Mouse (Mus musculus) left cerebral cortex, postnatal 25 days (tissue): Measurements from ENCODE around the gene Slc51b. TPM values are rescaled to one million over a fixed set of nuclear protein-coding genes. Genes with fewer than 3 reads are reported as not detected.
A peak's percentile ranks its signal among the peaks of the same experiment; 100 is the strongest.

Source experiments
- DNase-seq, 2 experiments: peaks; one replicate each; pipeline ENCODE4 v3.0.0; 2022; ENCODE audit warnings: low spot score in 2 of 2, mixed read lengths in 1 of 2
- intact Hi-C: fragments of 180-260 bp; cut with DNase I; formaldehyde crosslinking; loops from one replicate; pipeline ENCODE4 v1.15.1; 2025
- total RNA-seq, 2 experiments: library from RNA; stranded (reverse); gene quantifications; 2 replicates each; pipeline ENCODE4 v1.2.3; 2021

Gene Slc51b
- total RNA-seq, 2 experiments from 2014 or later, result not detected

DNA sequence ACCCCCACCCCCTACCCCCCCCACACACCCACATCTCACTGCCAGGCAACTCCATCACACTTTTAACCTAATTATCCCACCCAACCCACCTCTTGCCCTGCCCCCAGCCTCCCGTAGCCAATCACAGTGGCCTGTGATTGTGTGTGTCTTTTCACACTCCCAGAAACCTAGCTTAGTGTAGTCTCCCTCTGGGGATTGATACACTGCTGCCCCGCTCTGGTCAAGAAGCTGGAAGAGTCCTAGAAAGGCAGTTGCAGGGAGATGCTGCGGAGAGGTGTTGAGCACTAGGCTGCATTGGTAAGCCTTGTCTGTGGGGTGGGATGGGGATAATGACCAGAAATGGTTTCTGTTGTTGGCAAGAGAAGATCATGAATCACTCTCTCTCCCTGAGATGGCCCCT, 5.0 kb downstream of the Slc51b start:
- intact Hi-C loops, result no loop called here
- DNase-seq, result no peak

DNA sequence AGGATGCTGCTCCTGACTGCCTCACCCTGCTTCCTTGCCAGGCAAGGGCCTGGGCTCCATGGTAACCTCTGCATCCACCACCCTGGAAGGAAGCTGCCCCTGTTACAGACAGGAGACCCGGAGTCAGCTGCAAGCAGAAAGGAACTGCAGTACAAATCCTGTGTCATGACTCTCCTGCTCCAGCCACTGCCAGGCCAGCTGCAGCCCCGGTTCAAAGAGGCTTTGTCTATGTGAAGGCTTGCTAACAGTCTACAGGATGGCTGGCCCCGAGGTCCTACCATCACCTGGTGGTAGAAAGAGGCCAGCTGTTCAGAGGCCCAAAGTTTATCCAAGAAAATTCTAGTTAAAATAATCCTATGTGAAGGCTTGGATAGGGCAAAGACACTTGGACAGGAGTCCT, 11.4 kb downstream of the Slc51b start:
- intact Hi-C loops, result no loop called here
- no peak for DNase-seq

DNA sequence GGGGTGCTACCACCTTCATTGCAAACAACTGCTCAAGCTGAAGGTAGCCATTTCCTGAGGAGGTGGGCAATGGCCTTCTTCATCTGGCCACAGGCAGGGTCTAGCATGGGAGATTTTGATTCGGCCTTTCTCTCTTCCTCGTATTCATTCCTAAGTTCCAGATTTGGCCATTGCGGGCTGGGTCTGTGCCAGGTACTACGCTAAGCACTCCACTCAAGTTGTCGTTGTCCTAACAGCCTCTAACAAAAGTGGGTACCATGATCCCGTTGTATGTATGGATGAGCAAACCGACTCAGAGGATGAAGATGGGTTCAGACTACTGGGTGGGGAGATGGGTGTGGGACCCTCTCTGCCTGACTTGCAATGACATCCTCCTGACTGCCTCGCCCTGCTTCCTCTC, 12.4 kb downstream of the Slc51b start:
- no peak for DNase-seq
- intact Hi-C loops, result no loop called here

DNA sequence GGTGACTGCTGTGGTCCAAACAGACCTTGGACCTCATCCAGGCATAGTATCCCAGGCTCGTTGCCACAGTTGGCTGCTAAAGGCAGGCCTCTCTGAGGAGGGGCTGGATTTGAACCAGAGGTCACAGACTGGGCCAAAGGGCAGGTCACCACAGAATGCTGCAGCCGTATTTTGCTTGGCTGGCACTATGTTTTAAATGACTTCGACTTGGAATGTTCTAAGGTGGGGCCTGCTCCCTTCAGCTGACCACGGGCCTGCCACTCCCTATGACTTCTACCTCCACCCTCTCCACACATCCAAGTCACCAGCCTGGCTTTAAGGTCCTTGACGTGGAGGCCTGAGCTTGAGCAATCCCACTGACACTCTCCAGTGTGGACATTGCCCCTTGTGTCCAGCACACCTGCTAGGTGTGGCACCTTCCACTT, 13.9 kb downstream of the Slc51b start:
- no peak for DNase-seq
- intact Hi-C loops, result no loop called here

DNA sequence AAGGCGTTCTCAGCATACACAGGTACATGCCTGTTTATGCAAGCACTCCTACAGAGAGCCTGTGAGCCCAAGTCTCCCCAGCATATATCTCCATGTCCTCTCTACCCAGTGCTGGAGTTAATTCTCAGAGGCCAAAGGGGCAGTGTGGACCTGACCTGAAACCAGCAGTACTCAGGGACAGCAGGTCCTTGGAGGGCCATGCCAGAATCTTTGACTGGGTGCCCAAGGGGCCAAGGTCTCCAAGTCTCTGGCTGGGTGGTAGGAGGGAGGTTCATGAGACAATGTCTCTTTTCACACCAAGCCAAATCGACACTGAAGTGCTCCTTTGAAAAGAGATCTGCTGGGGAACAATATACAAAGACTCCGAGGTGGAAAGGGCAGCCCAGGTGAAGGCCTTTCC, 14.9 kb downstream of the Slc51b start:
- DNase-seq, result no peak
- intact Hi-C loops, result no loop called here

DNA sequence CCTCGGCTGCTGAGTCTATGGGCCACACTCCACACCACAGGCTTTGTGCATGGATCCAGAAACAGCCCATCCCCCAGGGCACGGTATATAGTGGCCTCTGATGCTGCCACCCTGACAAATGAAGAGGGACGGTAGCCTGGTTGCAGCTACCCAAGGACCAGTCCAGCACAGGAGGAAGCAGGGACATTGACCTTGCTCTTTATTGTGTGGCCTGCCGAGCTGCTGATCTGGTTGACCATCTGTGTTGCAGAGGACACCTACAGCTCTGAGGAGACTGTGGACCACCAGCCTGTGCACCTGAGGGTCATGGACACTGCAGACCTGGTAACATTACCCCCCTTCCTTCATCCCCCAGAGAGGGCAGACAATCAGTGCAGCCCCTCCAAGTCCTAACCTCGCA, 15.4 kb downstream of the Slc51b start:
- DNase-seq, result no peak
- intact Hi-C loops, result no loop called here

DNA sequence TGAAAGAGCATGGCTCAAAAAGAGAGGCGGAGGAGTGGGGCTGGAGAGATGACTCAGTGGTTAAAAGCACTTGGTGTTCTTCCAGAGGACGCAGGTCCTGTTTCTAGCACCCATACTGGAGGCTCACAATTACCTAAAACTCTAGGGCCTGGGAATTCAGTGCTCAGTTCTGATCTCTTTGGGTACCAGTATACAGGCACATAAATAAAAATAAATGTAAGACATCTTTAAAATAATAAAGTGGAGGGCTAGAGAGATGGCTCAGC, 17.6 kb downstream of the Slc51b start:
- no peak for DNase-seq
- intact Hi-C loops, result no loop called here

DNA sequence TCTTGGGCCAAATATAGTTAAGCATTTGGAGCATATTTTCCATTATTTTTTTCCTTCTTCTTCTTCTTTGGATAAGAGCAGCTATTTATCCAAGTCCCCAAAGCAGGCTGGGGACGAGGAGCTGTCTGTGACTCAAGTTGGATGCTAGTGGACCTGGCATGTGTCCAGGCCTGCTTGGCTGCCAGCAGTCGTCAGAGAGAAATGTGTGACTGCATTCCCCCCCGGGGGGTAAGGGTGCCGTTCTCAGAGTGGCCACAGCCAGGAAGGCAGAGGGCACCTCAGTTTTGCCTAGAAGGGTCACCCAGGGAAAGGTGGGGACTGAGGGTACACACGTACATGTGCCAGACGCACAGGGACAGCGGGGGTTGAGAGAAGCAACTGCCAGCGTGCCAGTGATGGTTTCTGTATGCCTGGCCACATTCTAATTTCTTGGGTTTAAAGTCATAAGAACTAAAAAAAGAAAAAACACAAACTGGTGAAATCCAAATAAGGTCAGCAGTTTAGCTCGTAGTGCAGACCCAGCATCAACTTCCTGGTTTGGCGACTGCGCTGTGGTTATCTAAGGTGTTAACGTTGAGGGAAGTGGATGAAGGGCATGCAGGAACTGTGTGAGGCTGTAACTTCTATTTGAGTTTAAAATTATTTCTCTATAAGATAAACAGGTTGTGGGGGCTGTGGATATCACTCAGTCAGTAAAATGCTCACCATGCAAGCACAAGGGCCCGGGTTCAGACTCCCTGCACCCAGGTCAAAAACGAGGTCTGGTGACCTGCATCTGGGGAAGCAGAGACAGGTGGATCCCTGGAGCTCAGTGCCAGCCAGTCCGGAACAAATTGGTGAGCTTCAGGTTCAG, 18.2 kb downstream of the Slc51b start:
- peak; percentile 65 to 77 for DNase-seq
- intact Hi-C loops, result no loop called here

DNA sequence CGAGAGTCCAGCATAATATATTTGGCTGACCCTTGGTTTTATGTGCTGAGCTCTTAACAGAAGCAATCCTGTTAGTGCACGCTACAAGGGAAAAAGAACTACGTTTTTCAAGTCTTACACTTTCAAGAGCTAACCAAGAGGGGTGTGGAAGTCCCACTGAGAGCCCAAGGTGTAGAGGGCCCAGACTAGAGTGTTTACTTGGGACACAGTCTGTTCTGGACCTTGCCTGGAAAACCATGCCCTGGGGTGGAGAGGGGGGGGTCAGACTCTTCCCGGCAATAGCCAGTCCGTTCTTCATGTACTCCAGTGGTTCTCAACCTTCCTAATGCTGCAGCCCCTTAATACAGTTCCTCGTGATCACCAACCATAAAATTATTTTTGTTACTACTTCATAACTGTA, 22.8 kb downstream of the Slc51b start:
- intact Hi-C loops, result no loop called here
- DNase-seq, result no peak

DNA sequence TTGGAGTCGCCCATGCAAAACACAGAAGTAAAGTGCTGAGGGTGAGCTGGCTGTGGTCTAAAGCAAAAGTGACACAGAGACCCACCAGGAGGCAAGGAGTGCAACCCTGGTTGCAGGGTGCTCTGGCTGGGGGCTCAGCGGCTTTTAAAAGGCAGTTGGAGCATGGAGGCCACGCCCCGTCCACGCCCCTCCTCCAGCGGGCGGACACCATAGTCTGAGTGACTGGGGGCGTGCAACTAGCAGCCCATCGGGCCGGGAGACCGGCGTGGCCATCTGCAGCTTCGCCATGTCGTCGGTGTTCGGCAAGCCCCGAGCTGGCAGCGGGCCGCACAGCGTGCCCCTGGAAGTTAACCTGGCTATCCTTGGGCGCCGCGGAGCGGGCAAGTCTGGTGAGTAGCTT, 24.5 kb downstream of the Slc51b start, which contains the start of gene Rasl12:
Gene Rasl12, plus strand, starts transcription at position 228 of the 400 bp plus-strand sequence.
- peak; percentile 26 to 28 for DNase-seq
- intact Hi-C loops, result no loop called here

DNA sequence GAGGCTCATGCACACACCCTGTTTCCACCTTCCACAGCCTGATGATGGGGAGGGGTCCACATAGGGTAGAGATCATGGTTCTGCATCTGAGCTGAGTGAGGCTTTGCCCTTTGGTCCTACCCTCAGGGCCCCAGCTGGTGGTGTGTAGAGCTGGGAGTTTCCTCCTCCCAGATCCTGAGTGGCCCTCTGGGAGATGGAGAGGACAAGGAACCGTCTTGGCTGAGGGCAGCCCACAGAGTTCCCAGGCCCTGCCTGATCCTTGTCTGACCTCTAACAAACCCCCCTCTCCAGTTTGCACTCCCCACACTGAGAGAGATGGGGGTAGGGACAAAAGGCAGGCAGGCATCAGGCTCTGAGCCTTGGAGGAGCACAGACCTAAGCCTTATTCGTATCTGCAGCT, 28.4 kb downstream of the Slc51b start:
- DNase-seq, result no peak
- intact Hi-C loops, result no loop called here

DNA sequence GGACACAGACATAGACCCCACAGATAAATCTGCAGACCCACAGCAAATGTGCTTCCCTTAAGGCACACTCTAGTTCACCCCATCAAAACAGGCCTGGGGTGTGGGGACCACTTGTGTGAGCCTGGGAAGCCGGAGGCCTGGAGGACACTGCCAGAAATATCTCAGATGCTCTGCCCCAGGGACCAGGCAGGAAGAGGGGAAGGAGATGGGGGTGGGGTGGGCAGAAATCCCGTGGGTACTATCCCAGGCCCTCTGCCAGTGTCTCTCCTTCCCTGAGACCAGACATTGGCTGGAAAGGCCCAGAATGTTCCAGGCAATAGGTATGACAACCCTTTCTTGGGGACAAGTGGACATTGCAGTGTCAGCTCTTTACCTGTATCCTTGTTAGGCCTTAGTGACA, 29.1 kb downstream of the Slc51b start:
- intact Hi-C loops, result loop anchor here (1.0 kb wide), 1 partner anchor 39 kb away; no protein-coding TSS in a partner anchor
- no peak for DNase-seq

DNA sequence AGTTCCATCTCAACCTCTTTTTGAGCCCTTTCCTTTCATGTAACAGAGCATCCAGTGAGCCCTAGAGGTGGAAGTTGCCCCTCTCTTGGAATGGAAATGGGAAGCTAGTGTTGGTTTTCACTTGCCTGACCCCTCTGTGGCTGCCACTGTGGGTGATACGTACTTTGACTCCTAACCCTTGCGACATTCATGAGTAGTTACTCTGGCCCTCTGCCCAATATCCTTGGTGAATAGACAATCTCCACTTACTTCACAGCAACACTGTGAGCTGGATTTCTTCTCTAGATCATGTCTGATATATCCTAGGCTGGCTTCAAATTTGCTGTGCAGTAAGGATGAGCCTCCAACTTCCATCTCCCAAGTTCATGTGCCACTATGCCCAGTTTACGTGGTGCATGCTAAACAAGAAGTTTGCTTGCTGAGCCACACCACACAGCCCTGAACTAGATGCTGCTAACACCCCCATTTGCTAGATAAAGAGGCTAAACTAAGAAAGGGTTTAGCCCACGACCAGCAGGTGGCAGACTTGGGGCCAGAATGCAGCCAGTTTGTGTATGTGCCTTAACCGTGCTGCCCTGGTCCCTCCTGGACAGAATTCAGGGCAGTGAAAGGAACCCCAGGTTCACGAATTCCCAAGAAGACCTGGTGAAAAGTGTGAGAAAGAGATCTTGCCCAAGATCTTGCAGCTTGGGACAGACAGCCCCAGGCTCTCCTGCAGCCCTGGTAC, 30.0 kb downstream of the Slc51b start:
- intact Hi-C loops, result loop anchor here (1.0 kb wide), 1 partner anchor 40 kb away; no protein-coding TSS in a partner anchor
- DNase-seq, result peak; percentile 46 to 65

DNA sequence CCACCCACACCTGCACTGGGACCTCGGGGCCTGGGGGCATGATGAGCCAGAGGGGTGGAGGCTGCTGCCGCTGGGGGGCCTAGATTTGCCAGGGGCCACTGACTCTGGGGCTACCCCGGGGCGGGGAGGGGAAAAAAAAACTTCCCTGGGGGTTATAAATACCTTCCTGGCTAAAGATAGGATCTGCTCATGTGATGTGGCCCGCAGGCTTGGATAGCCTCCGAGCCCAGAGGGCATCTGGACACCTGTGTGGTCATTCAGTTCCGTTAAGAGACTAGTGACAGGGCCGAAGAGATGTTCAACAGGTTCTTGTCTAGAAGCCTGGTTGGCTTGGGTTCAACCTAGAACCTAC, 31.2 kb downstream of the Slc51b start, which contains the start of gene Kbtbd13:
Gene Kbtbd13, minus strand, starts transcription at position 40 of the 352 bp plus-strand sequence.
- DNase-seq, result no peak
- intact Hi-C loops, result no loop called here

DNA sequence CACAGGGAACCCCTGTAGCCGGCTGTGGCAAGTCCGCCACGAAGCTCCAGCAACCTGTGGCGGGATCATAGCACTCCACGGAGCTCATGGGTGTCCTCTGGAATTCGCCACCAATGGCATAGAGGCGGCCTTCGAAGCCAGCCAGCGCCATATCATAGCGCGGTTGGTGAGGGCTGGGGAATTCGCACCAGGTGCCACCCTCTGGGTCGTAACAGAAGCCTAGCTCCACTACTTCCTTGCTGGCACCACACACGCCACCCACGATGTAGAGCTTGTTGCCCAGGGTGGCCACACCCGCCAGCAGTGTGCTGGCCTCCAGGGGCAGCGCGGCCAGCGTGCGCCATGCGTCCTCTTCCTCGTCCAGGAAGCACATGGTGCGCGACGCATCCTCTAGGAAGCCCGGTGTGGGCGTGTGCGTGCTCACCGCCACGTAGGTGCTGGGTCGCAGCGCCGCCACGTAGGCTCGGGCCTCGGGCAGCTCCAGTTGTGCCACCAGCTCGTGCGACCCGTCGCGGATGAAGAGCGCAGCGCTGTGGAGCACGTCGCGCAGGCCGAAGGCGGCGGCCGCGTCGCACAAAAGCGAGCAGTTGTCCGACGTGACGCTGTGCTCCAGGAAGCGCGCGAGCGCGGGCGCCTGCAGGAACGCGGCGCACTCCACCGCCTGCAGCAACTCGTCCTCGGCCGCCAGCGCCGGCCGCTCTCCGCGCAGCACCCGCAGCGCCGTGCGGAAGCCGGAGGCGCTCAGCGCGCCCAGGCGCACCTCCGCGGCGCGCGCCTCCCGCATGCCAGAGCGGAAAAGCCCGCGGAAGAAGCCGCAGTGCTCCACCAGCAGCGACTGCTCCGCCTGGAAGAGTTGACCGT, 31.8 kb downstream of the Slc51b start:
- intact Hi-C loops, result no loop called here
- DNase-seq, result peak in 1 of 2 experiments; percentile 17

DNA sequence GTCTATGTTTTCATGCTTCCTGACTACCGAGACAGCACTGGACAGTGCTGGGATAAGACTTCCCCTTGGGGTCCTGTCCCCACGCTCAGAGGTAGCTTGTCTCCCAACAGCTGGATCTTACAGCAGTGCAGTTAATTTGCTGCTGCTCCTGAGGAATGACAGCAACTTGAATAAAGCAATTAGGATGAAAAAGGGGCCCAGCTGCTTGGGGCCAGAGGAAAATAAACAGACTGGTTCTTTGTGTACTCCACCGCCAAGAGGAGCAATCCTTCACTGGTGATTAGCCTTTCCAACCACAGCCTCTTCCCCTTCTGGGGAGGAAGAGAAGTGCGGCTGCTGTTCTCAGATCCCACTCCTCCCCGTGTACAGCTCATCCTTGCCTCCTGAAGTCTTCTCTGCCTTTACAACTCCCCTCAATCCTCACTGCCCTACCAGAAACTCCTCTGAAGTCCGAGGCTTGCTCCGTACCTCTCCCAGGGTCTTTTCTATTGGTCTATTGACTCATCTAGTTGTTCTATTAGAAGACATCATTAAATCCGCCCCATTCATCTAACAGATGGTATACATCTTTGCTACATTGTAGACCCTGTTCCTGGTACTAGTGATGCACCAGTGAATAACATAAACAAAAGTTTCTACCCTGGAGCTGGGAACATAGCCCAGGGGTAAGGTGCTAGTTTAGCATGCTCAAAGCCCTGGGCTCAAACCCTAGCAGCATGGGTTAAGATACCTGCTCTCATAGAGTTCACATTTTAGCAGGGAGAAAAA, 36.2 kb downstream of the Slc51b start:
- intact Hi-C loops, result no loop called here
- DNase-seq, result no peak

DNA sequence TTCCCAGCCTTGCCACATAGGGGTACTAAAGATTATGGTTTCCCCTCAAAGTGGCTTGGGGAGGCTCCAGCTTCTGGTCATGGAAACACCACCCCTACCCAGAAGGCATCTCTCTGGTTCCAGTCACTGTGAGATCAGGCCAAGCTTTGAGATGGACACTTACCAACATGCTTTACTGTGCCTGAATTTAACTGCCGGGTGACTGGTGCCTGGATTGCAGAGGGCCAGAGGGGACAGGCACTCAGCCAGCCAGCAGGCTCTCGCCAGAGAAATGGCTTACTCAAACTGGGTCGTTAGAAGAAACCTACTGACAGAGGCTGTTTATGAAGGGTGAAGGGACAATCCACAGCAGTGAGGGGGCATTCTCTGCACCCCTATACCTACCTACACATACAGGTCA, 38.5 kb downstream of the Slc51b start:
- intact Hi-C loops, result no loop called here

DNA sequence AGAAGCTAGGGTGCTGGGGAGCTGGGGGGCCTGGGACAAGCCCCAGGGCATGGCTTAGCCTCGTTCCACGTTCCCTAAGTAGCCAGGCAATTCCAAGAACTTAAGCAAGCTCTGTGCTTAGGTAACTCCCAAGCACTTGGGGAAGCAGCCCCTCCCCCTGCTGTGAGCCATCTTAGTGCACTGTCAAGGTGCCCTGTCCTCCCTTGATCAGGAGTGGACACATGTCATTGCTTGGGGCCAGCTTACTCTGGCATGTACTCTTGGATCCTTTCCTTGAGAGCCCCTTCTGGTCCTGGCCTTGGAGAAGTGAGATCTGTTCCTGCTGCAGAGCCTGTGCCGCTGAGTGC, 40.0 kb downstream of the Slc51b start:
- no peak for DNase-seq
- intact Hi-C loops, result no loop called here

More for the DNA sequence above, 38.5 kb downstream of the Slc51b start:
- no peak for DNase-seq

DNA sequence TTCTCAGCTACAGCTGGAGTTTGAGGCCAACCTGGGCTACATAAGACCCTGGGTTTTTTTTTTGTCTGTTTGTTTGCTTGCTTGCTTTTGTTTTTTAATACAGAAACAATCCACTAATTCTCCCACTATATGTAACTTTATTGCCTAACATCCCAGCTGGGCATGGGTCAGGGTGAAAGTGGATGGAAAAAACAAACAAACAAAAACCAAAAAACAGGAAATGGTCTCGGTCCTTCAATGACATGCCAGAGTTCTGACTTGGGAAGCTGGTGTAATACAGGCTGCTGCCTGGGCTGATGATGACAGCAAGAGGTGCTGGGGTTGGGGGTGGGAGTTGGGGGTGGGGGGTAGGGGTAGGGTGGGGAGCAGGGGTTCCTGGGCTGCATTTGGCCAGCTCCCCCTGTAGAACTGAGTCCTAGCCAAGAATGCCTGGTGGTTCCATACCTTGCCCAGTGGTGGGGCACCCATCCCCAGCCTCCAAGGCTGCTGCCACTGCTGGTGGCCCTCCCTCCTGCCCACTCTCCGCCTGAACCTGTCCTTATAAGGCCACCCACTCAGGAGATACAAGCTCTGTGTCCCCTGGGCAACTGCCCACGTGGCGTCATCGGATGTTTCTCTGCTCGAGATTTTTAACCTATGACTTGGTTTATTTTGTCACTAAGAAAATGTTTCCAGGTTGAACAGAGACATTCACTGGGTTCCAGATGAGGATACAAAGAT, 40.6 kb downstream of the Slc51b start:
- intact Hi-C loops, result no loop called here
- no peak for DNase-seq
